Mouse (Mus musculus) limb, embryonic 15.5 days (tissue): ENCODE measurements around the gene Ldb2. TPM values are rescaled to one million over a fixed set of nuclear protein-coding genes. Genes with fewer than 3 reads are reported as not detected.

ENCODE experiments used
- ATAC-seq: fragments of 200-750 bp; cut with Nextera tagmentation; 2 replicates; pipeline ENCODE4 v1.8.0; 2017; ENCODE audit warnings: low read depth, moderate TSS enrichment; ENCODE audit not compliant: insufficient number of reproducible peaks, low FRiP score, low TSS enrichment
- H3K27ac ChIP-seq: fragments of 300-500 bp; sonication (generic); 2 replicates; pipeline ENCODE4 v1.5.1; 2015; ENCODE audit warnings: moderate library complexity, mild to moderate bottlenecking, inconsistent platforms
- H3K27me3 ChIP-seq: fragments of 300-500 bp; sonication (generic); 2 replicates; pipeline ENCODE4 v1.6.1; 2015; ENCODE audit warnings: inconsistent platforms
- H3K36me3 ChIP-seq: fragments of 300-500 bp; sonication (generic); 2 replicates; pipeline ENCODE4 v1.6.1; 2015; ENCODE audit warnings: inconsistent platforms
- H3K4me1 ChIP-seq: fragments of 300-500 bp; sonication (generic); 2 replicates; pipeline ENCODE4 v1.6.1; 2015; ENCODE audit warnings: inconsistent platforms
- H3K4me2 ChIP-seq: fragments of 300-500 bp; sonication (generic); 2 replicates; pipeline ENCODE4 v1.6.1; 2015; ENCODE audit warnings: mild to moderate bottlenecking, inconsistent platforms
- H3K4me3 ChIP-seq: fragments of 300-500 bp; sonication (generic); 2 replicates; pipeline ENCODE4 v1.5.1; 2015; ENCODE audit warnings: mild to moderate bottlenecking, inconsistent platforms
- H3K9ac ChIP-seq: fragments of 300-500 bp; sonication (generic); 2 replicates; pipeline ENCODE4 v1.6.1; 2015; ENCODE audit warnings: inconsistent platforms
- H3K9me3 ChIP-seq: fragments of 300-500 bp; sonication (generic); 2 replicates; pipeline ENCODE4 v1.6.1; 2016; ENCODE audit warnings: inconsistent platforms
- WGBS: fragments of 180-500 bp; shearing (Covaris S2); methylation state at CpG from one replicate; pipeline ENCODE4 v1.1.7; 2015; 5-methylcytosine and 5-hydroxymethylcytosine counted together
- polyA plus RNA-seq: library from polyadenylated mRNA; unstranded; fragments of >200 nt; fragmentation: Nextera tagmentation; extraction: Ambion mirVana; gene quantifications from 2 replicates; pipeline ENCODE4 v1.2.1, GENCODE M21; 2015

Gene Ldb2
- 50.3 and 57.9 TPM in 2 replicates for polyA plus RNA-seq

DNA sequence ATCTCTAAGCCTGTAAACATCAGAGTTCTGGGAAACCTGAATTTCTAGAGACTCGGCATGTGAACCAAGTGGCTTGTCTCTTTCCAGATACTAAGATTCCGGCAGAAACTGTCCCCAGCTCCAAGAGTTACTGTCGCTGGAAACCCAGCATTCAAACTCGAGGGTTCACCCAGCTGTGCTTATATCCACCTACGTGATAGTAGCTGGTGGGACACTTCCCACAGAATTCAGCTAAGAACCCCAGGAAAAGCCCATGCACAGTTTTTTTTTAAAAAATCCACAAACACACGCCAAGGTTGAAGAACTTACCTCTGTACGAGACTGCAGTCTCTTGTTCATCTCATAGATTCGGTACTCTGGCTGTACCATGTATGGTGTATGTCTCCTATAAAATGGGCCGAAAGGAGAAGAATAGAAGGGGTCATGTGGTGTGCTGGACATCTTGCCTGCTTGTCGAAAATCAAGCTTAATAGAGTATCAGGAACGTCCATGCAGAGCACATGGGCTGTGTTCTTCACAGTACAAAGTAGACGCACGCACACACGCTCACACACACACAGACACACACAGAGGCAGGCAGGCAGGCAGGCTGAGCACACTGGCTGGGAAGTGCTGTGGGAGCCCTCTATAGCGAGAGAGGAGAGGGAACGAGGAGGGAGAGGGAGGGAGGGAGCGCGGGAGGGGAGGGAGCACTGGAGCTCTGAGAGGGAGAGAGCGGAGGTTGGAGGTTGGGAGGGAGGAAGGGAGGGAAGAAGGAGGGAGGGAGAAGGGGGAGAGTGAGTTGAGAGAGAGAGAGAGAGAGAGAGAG is at the start of gene Ldb2:
TSS of gene Ldb2 (minus strand) at position 628 of the 808 bp plus-strand sequence.
- Histone ChIP-seq H3K27ac (peak within 1 kb of the TSS; percentile 51), H3K4me1 (peaks cover 23% of the 10 kb centered on the region; the same call in 1 of the 2 replicates), H3K9me3 (no peaks in the 10 kb centered on the region)

DNA sequence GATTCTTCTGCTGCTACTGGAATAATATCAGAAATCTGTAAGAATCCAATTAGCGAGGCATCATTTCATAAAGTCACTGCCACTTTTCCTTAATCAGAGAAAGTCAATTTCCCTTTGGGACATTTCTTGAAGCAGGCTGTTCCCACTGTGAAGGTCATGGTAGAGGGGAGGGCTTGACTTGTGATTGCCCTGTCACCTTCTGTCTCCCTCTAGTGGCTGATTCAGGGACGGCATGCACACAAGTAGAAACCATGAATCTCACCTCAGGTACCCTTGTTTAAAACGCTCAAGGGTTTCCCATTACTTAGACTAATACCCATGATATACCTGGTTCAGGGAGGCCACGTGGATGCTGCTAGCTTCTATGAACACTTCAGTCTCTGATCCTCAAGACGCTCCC is 31.8 kb upstream of the Ldb2 start:
- no peak overlapping the region for H3K4me3 ChIP-seq
- H3K4me1 ChIP-seq, result no peaks in the 10 kb centered on the region
- H3K9me3 ChIP-seq, result no peaks in the 10 kb centered on the region
- no peaks in the 10 kb centered on the region for H3K36me3 ChIP-seq
- H3K9ac ChIP-seq, result no peak overlapping the region
- H3K4me2 ChIP-seq, result no peak overlapping the region
- WGBS, result 69% methylated on average over 5 of the region's 5 CpGs
- H3K27ac ChIP-seq, result no peak overlapping the region
- no peaks in the 10 kb centered on the region for H3K27me3 ChIP-seq
- ATAC-seq, result no peak

More for the DNA sequence above, at the start of gene Ldb2:
- Histone ChIP-seq H3K36me3 (no peaks in the 10 kb centered on the region), H3K27me3 (no peaks in the 10 kb centered on the region), H3K4me3 (peak within 1 kb of the TSS; percentile 47), H3K4me2 (peak within 1 kb of the TSS; percentile 50), H3K9ac (peak within 1 kb of the TSS; percentile 21)
- peak; percentile 87 for ATAC-seq
- WGBS, result 2% methylated on average over 17 of the region's 19 CpGs

DNA sequence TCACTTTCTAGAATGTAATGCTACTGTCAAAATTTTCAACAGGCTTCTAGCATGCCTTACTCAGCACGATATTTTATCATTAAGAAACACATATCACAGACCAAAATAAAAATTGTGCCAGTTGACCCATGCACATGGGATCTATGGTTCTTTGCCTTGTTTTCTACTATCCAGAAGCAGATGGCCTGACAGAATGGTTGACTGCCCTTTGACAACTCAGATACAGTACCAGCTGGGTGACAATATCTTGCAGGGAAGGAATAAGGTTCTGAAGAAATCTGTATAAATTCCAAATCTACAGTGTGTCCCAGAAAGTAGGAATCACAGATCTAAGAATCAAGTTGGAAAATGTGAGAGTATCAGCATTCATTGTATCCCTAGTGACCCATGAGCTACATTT is 16.0 kb upstream of the Ldb2 start:
- Histone ChIP-seq H3K4me1 (no peaks in the 10 kb centered on the region), H3K4me3 (no peak overlapping the region), H3K4me2 (no peak overlapping the region), H3K9me3 (no peaks in the 10 kb centered on the region), H3K27ac (no peak overlapping the region), H3K27me3 (no peaks in the 10 kb centered on the region), H3K36me3 (no peaks in the 10 kb centered on the region), H3K9ac (no peak overlapping the region)
- WGBS, result 90% methylated on average over 1 of the region's 1 CpGs
- no peak for ATAC-seq

DNA sequence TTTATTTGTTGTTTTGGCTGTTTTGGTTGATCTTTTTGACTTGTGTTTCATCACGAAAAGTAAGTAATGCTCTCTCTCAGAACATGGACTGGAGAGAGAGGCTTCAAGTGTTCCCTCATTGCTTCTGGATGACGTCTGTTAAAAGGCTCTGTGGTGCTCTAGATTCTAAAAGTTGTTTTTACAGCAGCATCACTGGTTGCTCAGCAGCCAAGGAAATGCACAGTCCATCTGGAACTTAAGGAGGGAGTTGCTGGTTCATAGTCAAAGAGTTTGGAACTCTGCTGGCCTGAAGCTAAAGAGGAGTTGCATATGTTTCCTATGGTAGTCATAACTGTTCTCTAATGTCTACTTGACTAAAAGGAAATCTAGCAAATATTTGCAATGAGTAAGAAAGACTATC is 6.5 kb upstream of the Ldb2 start:
- WGBS, result 60% methylated on average over 2 of the region's 2 CpGs
- 0 out of 2 replicates have a peak, but pooled peaks cover 5% of the 10 kb centered on the region for H3K4me1 ChIP-seq
- H3K27ac ChIP-seq, result no peak overlapping the region
- H3K4me3 ChIP-seq, result no peak overlapping the region
- H3K9me3 ChIP-seq, result no peaks in the 10 kb centered on the region
- no peak for ATAC-seq
- no peak overlapping the region for H3K9ac ChIP-seq
- H3K27me3 ChIP-seq, result no peaks in the 10 kb centered on the region
- H3K4me2 ChIP-seq, result no peak overlapping the region
- no peaks in the 10 kb centered on the region for H3K36me3 ChIP-seq

DNA sequence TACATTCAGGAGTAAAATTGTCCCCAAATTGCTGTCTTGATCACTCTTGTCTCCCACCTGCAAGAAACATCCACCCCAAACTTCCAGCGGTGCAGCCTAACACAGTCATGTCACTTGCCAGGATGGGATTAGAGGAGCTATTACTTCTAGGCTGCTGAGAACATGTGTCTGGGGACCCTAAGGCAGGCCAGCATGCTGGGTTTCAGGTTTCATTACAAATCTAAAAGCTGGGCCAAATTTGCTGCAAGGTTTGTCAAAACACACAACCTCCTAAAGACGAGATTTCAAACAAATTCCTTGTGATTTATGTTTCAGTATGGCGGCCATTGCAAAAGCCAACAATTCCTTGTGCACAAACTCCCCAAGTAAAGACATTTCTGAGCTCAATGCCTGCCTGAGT is 1.6 kb upstream of the Ldb2 start:
- no peak overlapping the region for H3K4me2 ChIP-seq
- ATAC-seq, result no peak
- 0 out of 2 replicates have a peak, but pooled peaks cover 15% of the 10 kb centered on the region for H3K4me1 ChIP-seq

DNA sequence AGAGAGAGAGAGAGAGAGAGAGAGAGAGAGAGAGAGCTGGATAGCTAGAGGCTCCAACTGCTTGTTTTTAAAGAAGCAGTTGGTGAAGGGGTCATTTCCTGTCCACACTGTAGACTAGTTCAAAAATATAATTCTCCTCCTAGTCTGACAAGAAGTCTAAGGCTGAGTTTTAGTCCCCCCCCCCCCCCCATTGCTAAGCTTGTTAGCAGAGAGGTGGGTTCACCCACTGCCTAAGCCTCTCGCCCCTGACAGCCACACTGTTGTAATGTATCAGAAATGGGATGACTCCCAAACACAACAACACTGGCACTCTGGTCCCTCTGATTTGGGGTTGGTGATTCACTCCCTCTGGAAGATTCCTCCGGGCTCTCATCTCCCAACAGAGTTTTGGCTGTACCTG is 381 bp upstream of the Ldb2 start:
- Histone ChIP-seq H3K9ac (no peak overlapping the region), H3K27ac (no peak overlapping the region), H3K9me3 (no peaks in the 10 kb centered on the region), H3K4me1 (peaks cover 20% of the 10 kb centered on the region; the same call in 1 of the 2 replicates), H3K36me3 (no peaks in the 10 kb centered on the region), H3K4me2 (peak overlapping the region; percentile 50), H3K4me3 (peak overlapping the region; percentile 47), H3K27me3 (no peaks in the 10 kb centered on the region)
- WGBS, result 24% methylated on average over 2 of the region's 2 CpGs
- ATAC-seq, result 0 out of 2 replicates have a peak, but pooled peaks have one; percentile 30

More for the DNA sequence above, 1.6 kb upstream of the Ldb2 start:
- Histone ChIP-seq H3K4me3 (no peak overlapping the region), H3K27me3 (no peaks in the 10 kb centered on the region), H3K27ac (peak overlapping the region; percentile 28; the same call in 1 of the 2 replicates), H3K9me3 (no peaks in the 10 kb centered on the region), H3K9ac (no peak overlapping the region), H3K36me3 (no peaks in the 10 kb centered on the region)
- 12% methylated on average over 3 of the region's 3 CpGs for WGBS

DNA sequence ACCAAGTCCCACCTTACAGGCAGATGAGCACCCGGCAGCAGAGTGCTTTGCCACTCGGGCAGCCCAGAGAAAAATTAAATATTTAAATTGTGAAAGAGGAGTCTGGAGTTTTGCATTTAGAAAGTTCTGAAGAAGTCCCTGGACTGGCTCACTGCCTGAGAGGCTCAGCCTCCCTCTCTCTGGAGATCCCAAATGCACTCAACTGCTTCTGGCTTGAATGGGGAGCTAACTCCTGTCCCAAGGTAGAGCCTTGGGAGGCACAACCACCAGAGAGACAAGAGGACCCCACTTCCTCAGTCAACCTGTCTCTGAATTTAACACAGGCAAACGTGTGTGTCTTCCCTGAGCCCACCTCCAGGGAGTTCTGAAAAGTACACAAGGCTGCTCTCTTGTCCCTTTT is 987 bp downstream of the Ldb2 start:
- Histone ChIP-seq H3K36me3 (no peaks in the 10 kb centered on the region), H3K4me2 (peak overlapping the region; percentile 50), H3K9me3 (no peaks in the 10 kb centered on the region), H3K27me3 (no peaks in the 10 kb centered on the region), H3K9ac (peak overlapping the region; percentile 21; the same call in 1 of the 2 replicates), H3K4me3 (peak overlapping the region; percentile 47), H3K4me1 (peaks cover 26% of the 10 kb centered on the region; the same call in 1 of the 2 replicates), H3K27ac (peak overlapping the region; percentile 51)
- ATAC-seq, result no peak
- 11% methylated on average over 3 of the region's 3 CpGs for WGBS

DNA sequence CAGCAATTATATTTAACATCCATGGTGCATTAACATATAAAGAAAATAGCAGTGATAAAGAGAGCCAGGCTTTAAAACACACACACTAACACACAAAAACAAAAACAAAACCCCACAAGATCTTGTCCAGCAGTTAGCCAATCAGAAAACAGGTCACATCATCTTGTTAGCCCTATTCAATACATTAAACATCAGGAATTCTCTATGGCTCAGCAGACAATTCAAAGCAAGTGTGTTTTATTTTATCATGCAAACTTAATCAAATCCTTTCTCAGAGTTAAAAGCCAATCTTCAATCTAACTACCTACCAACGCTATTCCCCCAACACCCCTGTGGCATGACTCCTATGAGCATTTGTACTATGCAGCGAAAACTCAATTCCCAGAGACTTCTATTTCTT is 1.4 kb downstream of the Ldb2 start:
- H3K4me1 ChIP-seq, result peaks cover 26% of the 10 kb centered on the region; the same call in 1 of the 2 replicates
- no peaks in the 10 kb centered on the region for H3K27me3 ChIP-seq
- peak overlapping the region; percentile 50 for H3K4me2 ChIP-seq
- peak overlapping the region; percentile 47 for H3K4me3 ChIP-seq
- peak overlapping the region; percentile 51; the same call in 1 of the 2 replicates for H3K27ac ChIP-seq
- no peaks in the 10 kb centered on the region for H3K9me3 ChIP-seq
- ATAC-seq, result no peak
- WGBS, result 20% methylated on average over 2 of the region's 2 CpGs
- H3K36me3 ChIP-seq, result no peaks in the 10 kb centered on the region
- H3K9ac ChIP-seq, result peak overlapping the region; percentile 21; the same call in 1 of the 2 replicates

DNA sequence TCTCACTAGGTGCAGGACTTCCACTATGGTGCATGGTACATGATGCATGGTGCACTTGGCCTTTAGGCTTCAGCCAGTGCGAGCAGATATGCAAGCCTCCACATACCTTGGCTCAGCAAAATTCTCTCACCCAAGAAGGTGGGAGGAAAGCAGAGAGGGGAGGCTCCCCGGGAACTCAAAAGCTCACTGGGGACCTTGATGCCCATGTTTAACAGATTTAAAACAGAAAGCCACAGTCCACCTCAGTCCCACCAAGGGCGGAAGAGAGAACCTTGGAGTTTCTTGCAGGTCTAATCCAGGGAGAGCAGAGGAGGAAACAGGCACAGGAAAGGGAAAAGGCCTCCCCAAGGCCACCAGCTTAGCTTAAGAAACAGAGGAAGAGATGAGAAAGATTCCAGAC is 14.9 kb downstream of the Ldb2 start:
- Histone ChIP-seq H3K27me3 (no peaks in the 10 kb centered on the region), H3K9ac (no peak overlapping the region), H3K4me2 (no peak overlapping the region), H3K27ac (no peak overlapping the region), H3K4me3 (no peak overlapping the region), H3K4me1 (no peaks in the 10 kb centered on the region), H3K36me3 (no peaks in the 10 kb centered on the region), H3K9me3 (no peaks in the 10 kb centered on the region)
- ATAC-seq, result no peak
- 67% methylated on average over 3 of the region's 3 CpGs for WGBS

DNA sequence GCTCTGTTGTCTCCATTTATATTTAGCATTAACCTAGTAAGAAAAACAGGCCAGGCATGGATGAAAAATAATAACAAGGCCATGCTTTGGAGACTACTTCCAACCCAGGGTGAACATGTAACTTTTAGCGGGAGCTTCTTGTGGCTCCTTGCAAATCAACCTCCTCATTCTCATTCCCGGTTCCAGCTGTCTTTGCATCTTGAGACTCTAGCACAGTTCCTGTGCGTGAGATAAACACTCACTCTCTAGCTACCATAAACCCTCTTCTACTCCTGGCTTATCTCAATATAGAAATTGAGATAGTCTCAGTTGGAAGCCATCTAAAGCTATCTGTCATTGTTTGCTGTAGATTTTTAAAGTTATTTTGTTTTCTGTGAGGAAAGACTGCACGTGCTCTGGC is 20.1 kb downstream of the Ldb2 start:
- ATAC-seq, result no peak
- no peak overlapping the region for H3K4me3 ChIP-seq
- no peaks in the 10 kb centered on the region for H3K4me1 ChIP-seq
- no peak overlapping the region for H3K9ac ChIP-seq
- no peak overlapping the region for H3K4me2 ChIP-seq
- WGBS, result 80% methylated on average over 4 of the region's 4 CpGs
- H3K9me3 ChIP-seq, result no peaks in the 10 kb centered on the region
- no peaks in the 10 kb centered on the region for H3K27me3 ChIP-seq
- no peaks in the 10 kb centered on the region for H3K36me3 ChIP-seq
- no peak overlapping the region for H3K27ac ChIP-seq

DNA sequence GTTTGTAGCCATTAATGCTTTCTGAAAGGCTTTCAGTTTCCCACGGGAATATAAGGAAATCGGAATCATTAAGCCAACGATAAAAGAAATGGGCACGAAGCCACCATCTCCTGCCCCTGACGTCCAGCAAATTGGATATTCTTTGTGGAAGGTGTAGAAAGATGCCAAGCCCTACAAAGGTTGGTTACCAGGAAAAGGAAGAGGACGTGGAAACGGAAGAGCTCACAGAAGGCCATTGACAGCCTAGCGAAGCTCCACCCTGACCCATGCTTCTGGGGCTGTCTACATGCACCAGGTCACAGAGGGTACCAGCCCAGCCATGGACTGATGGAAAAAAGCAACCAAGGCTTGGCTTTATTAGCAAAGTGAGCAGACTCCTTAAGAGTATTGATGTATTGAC is 31.0 kb downstream of the Ldb2 start:
- H3K4me1 ChIP-seq, result 0 out of 2 replicates have a peak, but pooled peaks cover 6% of the 10 kb centered on the region
- no peak overlapping the region for H3K27ac ChIP-seq
- no peak overlapping the region for H3K4me2 ChIP-seq
- H3K27me3 ChIP-seq, result no peaks in the 10 kb centered on the region
- no peak overlapping the region for H3K4me3 ChIP-seq
- H3K36me3 ChIP-seq, result no peaks in the 10 kb centered on the region
- no peak overlapping the region for H3K9ac ChIP-seq
- no peaks in the 10 kb centered on the region for H3K9me3 ChIP-seq
- ATAC-seq, result no peak
- 85% methylated on average over 8 of the region's 8 CpGs for WGBS

DNA sequence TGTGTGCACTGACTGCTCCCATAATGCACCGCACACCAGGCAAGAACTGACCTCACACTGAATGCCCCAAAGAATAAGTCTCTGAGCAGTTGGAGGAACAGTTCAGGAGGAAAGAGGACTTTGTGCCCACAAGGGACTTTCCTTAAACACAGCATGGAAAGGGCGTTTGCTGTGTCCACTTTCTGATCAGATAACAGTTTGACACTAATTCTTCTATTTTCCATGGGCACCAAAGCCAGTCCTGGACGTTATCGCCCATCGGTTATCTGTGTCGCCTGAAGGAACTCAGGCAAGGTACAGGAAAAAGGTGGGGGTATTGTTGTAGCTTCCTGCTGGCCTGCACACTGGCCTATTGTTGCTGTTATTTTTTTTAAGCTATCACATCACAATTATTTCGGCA is 34.6 kb downstream of the Ldb2 start:
- no peaks in the 10 kb centered on the region for H3K27me3 ChIP-seq
- H3K4me2 ChIP-seq, result no peak overlapping the region
- no peak overlapping the region for H3K4me3 ChIP-seq
- no peak for ATAC-seq
- WGBS, result 83% methylated on average over 7 of the region's 7 CpGs
- no peak overlapping the region for H3K27ac ChIP-seq
- no peak overlapping the region for H3K9ac ChIP-seq
- H3K9me3 ChIP-seq, result no peaks in the 10 kb centered on the region
- H3K4me1 ChIP-seq, result 0 out of 2 replicates have a peak, but pooled peaks cover 6% of the 10 kb centered on the region
- no peaks in the 10 kb centered on the region for H3K36me3 ChIP-seq
